Mouse (Mus musculus) naive thymus-derived CD4-positive, alpha-beta T cell, adult 2 months (primary cell): Measurements from ENCODE around the gene Gli1.

Source experiments
- DNase-seq: peaks from one replicate; pipeline ENCODE4 v3.0.0-alpha.2; 2011; ENCODE audit warnings: low read depth

The Gli1 gene

DNA sequence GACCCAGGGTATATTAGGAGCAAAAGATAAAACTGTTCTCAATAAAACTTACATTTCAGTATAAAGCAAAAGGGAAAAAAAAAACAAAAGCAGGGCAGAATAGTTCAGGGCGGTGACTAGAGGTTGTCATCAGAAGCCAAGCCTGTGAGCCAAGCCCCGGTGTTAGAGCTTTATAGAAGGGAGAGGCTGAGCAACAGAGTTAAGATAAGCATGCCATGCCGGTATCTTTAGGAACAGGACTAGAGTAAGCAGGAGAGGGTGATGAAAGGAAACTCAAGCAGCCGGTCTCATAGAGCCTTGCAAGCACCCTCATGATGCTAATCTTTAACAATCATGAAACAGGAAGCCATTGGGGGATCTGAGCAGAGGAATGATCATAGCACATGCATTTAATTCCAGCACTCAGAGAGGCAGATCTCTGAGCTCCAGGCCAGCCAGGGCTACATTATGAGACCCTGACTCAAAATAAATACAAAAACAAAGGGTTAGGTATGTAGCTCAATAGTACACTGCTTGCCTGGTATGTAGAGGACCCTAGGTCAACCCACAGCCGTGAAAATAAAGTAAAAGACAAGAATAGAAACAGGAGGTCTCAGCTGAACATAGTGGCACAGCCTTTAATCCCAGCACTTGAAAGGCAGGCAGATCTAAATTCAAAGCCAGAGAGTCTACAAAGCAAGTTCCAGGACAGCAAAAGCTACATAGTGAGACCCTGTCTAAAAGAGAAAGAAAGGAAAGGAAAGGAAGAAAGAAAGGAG is 49.7 kb downstream of the Gli1 start:
- DNase-seq = peak; percentile 57

DNA sequence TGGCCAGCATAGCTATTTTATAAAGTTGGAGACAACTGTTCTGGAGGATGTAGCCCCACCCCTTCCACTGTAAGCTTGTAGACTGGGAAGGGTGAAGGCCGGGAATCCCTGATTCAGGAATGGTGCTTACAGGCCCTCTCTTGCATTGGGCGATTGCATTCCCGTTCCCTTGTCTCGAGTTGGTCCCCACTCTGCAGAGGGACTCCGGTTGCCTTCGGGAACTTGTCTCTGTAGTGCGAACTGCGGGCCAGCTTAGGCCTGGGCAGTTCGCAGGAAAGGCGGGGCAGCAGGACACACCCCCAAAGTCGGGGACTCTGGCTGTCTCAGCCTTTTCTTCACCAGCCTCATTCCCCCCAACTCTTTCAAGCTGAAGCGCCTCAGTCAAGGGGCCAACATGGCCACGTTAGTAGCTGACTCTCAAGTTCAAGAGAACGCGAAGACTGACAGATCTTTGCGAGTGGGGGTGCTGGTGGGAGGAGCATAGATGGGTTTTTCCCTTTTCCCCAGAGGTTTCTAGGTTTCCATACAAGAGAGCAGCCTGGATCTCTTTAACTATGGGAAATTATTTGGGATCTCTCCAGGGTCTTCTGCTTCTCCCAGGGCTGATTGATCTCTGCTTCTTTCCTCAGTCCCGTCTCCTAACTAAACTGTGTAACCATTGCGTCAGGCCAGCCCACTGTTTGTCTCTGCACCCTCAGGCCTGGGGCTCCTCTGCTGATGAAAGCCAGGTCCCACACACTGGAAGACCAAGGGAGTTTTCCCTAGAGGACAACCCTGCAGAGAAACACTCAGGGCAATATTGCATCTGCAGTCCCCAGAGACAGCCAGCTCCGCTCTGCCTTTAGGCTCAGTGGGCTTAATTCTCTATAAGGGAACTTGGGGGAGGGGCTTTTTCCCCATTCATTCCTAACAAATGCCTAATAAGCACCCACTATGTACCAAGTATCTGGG is 50.6 kb downstream of the Gli1 start:
- DNase-seq = peak; percentile 75

DNA sequence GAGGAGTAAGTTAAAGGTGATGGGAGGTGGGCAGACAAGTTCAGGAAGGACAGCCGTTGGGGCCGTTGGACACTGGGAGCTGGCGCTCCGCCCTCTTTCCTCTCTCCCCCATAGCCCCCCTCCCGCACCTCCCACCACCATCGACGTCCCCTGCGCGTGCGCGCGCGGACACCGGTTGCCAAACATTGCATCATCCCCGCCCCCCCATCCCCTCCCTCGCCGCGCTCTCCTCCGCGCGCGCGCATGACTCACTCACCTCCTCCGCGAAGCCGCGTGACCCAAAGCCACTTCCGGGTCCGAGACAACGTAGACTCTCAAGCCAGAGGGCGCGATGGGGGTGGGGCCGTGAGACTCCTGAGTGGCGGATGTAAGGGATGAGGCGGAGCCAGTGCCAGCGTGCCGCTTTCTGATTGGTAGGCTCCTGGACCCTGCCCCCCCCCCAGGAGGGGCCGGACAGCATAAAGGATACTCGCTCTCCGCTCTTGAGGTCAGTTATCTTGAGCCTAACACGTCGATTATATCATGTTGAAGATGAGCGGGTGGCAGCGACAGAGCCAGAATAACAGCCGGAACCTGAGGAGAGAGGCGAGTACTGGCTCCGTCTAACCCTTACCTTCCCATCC is 51.4 kb downstream of the Gli1 start:
- DNase-seq = peak; percentile 99

DNA sequence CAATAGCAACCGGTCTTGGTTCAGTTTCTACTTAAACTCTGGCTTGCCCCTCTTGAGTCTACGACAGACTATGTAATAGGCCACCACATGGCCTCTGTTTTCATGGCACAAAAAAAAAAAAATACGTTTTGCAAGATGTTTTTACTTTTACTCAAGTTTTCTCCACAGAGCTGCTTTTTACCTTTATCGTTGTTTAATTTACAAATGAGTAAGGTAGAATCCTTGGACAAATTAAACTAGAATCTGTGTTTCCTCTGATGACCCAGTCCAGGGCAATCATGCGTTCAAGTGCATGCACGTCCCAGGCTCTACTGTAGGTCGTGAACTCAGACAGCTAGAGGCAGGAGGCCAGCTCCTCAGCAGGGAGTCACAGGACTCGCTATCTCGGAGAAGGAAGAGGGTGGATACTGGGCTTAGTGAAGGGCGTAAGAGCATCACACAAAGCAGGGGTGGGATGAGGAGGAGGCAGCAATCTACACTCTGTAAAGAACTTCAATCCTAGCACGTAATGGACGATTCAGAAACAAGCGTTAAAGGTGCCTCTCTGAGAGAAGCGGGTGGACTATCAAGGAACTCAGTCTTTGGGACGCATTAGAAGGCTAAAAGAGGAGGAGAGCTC is 52.1 kb downstream of the Gli1 start:
- DNase-seq = peak; percentile 83

DNA sequence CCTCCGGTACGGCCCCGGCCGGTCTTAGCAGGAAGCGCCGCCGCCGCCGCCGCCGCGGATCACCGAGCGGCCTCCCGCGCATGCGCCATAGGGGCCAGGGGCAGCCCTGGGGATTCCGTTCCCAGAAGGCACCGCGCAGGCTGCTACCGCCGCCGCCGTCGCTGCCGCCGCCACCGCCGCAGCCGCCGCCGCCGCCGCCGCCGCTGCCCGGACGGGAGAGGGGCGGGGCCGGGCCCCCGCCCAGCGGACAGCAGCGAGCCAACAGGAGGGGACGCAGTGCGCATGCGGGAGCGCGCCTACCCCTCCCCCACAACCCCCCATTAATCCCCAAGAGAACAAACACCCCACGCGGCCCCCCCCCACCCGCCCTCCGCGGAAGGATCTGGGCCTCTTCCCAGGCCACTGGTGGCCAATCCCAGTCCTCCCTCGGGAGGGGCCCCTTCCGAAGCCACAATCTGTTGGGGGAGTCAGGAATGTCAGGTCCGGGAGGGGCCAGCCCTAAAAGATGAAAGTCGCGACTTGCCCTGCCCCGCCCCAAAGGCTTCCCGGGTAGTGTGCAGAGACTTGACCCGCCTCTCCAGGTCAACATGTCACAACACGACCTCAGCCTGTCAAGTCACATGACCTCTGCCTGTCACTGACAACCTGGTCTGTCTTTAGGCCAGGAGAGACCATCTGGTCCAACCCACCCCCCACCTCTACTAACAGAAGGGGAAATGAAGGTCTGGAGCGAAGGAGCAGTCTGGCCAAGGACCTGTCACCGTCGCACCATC is 52.8 kb downstream of the Gli1 start, which contains the start of gene Mbd6:
Gene Mbd6, minus strand, starts transcription at position 219 of the 773 bp plus-strand sequence.
- DNase-seq = peak; percentile 95

DNA sequence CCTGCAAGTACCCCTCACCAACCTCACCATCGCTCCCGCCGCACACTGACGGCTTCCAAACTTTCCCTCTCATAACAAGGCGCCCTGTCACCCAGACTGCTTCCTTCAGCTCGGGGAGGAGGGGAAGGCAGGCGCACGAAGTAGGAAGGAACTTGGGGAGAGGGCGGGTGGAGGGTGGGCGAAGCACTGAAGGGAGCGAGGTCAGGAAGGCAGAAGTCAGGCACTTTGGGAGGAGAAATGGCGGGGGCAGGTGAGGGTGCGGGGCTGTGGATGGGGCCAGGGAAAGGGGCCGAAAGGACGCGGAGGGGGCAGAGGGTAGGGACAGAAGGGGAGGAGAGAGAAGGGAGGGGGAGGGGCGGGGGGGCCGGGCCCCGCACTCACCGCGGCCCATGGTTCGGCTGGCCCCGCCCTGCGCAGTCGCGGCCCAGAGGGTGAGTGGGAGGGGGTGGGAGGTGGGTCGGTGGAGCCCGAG is 53.4 kb downstream of the Gli1 start:
- no peak for DNase-seq

DNA sequence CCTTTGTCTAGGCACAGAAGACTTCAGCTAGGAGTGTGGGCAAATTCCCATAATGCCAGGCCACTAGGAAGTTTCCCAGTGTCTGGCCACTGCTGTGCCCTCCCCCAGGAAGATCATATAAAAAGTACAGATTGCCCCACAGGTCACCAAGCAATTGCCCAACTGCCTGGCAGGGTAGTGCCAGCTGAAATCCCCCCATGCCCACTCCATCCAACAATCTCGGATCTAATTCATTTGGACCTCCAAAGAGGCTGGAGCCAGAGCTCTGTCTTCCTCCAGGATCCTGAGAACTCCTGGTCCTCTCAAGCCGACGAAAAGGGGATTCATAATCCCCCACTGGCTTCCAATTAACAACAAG is 53.9 kb downstream of the Gli1 start:
- no peak for DNase-seq

DNA sequence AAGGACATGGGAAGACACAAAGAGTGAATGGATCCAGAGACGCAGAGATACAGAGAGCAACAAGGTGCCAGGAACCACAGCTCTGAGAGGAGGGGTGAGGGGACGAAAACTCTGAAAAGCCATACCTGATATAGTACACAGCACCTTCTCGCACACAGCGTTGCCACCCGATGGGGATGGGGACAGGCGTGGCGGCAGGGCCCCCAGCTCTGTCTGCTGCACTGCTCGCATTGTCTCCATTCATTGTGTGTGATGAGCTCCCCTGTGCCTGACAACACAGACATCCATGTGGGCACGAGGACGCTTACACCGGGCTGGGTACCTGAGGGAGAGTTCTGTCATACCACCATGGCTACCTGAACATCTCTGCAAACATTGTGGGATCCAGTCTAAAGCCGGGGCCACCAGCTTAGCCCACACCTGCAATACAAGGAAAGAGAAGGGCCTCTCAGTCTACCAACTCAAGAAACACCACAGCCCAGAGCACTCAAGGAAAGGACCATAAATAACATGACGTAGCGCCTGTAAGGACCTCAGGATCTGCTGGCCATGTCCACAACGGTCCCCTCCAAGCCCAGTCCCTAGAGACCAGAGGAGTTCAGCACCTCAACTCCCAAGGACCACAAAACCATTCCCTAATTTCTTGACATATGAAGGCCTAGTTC is 54.4 kb downstream of the Gli1 start:
- DNase-seq = no peak

DNA sequence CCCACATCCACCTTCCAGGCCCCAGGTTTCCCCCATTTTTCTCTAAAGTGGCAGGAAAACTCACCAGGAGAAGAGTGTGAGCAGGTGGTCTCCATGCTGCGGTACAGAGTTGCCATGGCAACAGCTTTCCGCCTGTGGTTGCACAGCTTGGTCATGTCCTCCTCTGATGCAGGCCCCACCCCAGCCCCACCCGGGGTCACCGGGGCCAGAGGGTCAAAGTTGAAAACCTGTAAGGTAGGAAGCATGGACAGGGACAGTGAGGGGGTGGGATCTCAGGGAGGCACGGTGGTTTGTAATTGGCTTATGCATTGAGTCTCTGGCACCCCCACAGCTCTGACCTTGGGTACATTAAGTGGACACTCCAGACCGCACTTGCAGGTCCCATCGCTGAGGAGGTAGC is 55.0 kb downstream of the Gli1 start:
- DNase-seq = no peak

DNA sequence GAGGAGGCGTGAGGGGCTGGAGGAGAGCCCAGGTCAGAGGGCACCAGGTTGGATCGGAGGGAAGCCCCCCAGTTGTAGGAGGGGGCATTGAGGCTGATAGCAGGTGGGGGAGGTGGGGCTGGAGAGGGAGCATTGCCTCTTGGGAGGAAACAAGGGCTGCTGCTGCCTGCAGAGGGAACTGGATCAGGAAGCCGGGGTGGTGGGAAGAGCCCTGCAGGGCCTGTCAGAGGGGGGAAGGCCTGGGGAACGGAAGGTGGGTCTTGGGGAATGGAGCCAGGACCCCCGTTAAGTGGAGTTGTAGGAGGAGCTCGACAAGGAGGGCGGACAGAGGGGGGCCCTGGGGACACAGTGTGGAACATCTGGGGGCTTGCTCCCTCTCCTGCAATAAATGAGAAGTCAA is 55.6 kb downstream of the Gli1 start:
- DNase-seq = no peak

DNA sequence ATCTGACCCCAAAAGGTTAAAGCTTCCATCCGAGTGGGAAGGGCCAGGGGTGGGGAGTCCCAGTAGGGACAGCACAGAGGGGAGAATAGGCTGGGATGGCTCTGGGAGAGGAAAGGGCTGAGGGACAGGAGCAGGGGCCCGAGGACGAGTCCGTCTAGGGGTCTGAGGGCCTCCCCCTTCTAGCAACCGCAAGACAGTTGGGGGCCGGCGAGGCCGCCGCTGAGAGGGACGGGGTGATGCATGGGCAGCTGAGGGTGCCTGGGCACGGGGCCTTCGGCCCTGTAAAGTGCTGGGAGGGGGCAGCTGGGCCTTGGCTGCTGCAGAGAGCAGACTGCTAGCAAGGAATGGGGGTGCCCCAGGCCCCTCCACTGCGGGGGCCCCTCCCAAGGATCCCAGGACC is 56.1 kb downstream of the Gli1 start:
- DNase-seq = no peak

DNA sequence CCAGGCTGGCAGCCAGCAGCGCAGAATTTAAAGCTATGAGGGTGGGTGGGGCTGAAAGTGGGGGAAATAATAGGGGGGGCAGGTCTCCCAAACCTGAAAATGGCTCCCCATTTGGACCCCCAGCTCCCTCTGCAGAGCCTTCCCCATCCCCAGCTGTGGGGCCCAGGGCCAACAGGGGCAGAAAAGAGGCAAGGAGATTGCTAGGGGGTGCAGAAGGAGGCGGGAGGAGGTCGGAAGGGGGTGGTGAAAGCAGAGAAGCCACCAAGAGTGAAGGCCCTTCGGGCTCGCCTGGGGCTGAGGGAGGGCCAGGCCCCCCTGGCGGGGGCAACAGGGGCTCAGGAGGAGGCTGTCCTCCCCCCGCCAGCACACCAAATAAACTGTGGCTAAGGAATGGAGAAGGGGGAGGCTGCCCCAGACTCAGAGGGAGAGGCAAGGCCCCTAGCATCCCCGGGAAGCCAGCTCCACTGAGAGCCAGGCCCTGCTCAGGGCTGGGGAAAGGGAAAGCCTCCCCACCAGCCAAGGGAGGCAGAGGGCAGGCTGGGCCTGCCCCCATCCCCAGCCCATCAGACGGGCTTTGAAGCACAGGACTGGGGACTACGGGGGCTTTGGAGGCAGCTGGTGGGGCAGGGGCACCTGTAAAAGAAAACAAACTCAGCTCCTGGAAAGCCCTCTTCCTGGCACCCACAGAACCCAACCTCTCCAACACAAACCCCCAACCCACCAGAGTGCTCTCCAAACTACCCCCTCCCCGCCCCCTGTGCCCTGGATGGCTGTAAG is 56.9 kb downstream of the Gli1 start:
- DNase-seq = no peak

DNA sequence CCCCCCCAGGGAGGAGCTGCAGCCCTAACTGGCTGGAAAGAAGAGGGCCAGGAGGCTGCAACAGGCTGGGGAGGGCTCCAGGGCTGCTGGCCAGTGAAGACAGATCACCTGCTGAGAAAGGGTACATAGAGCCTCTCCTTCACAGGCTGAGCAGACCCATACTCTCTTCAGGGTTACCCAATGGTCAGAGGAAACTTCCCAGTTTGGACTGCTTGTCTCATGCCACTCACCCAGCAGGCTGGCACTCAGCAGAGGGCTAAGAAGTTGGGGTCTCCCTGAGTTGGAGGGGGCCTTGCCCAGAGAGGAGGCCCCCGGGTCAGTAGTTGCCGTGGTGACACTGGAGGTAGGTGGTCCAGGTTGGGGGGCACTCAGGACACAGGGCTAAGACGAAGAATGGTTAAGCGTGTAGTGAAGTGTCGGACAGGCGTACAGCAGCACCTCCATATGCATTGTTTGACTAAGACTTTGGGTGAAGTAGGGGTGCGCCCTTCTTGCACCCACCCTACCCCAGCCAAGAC is 57.6 kb downstream of the Gli1 start:
- DNase-seq = no peak

DNA sequence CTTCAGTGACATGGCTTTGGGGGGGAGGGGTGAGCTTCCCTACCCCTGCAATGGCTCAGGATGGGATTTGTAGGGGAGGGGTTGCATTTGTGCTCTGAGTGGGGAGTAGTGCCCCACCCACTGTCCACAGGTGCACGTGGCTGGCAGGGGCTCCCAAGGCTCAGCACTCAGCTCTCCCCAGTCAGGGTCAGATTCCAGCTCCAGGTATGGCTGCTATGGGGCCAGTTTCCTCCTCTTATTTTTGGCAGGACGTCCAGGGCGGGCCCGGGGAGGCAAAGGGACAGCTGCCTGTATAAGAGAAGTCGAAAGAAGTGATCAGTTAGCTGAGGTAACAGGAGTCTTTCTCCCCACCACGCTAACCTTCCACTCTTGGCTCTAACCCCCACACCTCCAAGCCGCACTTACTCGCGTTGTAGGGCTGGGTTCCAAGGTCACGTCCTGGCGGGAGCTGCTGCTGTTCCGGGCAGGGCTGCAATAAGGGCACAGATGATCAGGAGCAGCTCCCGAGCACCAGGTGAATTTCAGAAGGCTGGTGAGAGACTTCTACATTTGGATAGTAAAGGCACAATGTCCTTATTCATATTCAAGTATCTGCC is 59.1 kb downstream of the Gli1 start:
- no peak for DNase-seq

DNA sequence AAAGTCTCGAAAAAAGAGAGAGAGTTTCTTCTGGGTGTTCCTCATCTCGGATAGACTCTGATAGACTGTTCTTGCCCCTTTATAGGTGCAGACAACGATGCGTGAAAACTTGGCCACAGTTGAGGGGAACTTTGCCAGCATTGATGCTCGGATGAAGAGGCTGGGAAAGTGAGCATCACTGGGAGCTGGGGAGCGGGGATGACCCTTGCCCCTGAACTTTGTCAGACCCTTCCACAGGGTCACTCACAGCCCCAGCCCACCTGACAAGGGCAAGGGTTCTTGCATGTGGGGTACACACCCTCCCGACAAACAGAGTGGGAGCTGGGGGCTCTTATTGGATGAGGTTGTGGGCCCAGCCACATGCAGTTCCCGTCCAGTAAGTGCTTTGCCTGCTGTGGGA is 60.5 kb downstream of the Gli1 start:
- DNase-seq = no peak
